Mouse (Mus musculus): ENCODE data around the gene Pola2.

Gene Pola2

DNA sequence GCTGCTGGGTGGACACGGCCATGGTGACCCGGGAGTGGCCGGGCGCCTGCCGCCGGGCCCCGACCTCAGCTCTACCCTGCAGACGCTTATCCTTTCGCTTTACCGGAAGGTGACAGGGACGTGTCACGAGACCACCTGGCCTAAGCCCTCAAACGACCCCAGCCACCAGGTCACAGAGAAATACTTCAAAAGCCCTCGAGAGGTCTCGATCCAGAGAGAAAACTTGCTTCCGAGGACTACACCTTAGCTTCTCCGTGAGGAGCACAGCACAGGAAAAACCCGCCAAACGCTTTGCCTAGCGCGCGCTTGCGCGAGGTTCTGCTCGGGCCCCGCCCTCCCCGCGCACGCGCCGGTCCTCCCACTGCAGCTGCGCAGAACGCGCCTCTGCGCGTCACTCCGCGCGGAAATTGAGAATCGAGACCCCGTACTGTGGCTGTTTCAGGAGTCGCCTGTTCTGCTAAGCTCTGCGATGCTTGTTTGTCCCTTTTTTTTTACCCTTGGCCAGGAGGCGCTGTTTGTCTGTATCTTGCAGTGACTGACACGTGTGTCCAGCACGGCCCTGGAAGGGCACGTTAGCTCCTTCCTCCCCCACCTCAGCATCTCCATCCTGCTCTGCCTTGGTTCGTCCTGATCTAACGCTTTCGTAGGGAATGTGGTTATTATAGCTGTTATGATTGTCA is at the start of gene Pola2:
Gene Pola2 (minus strand): TSS at position 320 of the 680 bp plus-strand sequence.
- DNase-seq, result peak; percentile 87 to 94

DNA sequence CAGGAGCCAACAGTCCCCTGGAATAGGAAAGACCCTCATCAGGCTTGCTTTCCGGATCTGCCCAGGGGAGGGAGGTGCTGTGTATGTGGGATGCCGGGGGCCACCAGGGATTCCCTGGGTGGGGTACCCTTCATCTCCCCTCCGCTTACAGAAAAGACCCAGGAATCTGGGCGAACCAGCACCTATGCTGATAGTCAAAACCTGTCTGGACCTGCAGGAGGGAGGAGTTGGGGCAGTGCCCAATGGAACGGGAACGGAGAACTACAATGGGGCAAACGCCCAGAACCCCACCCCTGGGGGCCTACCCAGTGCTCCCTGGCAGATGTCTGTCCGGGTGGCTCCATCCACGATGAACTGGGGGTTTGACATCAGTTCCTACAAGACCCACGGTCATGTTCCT is 49.7 kb upstream of the Pola2 start:
- DNase-seq, result peak in 1 of 2 experiments; percentile 20

GRCm38 (mm10) chr19:6009137-6009536 is 45.1 kb upstream of the Pola2 start:
- DNase-seq, result no peak

DNA sequence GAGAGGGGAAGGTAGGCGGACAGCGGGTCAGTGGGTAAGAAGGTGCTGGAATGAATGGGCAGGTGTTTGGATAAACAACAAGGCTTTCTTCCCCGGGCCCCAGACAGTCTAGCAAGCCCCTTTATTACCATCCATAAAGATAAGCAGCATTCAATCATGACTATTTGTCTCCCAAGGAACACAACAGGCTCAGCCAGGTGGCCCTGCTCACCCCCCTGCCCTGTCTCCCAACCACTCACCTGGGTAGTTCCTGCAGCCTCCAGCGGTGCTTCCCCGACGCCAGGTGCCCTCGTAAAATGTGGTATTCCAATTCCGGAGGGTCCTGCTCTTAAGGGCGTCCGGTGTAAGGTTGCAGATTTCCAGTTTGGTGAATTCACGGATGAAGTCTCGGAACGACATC is 43.0 kb upstream of the Pola2 start:
- no peak for DNase-seq

- DNase-seq, result no peak
Observed at GRCm38 (mm10) chr19:6005541-6005940, 41.5 kb upstream of the Pola2 start.

DNA sequence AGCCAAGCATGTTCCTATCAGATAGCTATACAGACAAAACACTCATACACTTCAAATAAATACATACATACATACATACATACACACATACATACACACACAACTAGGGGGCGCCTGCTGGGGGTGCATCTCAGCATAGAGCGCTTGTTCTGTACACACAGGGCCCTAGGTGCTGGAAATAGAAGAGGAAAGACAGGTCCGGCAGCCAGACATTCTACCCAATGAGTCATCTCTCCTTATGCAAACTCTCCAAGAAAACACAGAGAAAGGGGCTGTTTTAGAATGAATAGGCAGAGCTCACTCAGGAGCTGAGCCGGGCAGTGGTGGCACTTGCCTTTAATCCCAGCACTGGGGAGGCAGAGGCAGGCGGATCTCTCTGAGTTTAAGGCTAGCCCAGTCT is 36.0 kb upstream of the Pola2 start:
- no peak for DNase-seq

DNA sequence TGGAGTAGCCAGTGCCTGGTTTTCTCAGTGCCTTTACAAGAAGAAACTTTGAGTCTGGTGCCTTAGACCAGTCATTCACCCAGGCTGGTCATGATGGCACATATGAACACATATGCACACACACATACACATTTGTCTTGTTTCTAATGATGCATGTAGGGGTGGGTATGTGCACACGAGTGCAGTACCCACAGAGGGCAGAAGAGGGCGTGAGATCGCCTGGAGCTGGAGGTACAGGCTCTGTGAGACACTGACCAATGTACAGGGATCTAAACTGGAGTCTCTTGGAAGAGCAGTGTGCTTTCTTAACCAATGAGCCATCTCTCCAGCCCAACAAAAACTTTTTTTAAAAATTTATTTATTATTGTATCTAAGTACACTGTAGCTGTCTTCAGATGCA is 34.2 kb upstream of the Pola2 start:
- DNase-seq, result no peak

DNA sequence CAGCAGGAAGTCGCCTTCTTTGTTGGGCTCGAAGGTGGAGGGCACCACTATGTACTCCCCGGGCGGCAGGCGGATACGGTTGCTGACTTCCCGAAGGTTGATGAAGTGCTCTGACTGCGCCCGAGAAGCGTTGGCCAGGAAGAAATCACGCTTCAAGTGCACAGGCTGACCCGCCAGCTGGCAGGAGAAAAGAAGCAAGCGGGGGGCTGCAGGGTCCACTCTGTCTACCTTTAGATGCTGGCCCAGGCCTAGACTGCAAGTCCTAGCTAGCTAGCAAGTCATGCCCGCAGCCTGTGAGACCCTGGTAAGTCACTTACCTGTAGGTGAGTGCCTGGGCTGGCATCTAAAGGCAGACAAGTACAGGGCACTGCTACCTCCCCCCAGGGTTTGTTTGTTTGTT is 30.7 kb upstream of the Pola2 start:
- DNase-seq, result peak in 1 of 2 experiments; percentile 16

DNA sequence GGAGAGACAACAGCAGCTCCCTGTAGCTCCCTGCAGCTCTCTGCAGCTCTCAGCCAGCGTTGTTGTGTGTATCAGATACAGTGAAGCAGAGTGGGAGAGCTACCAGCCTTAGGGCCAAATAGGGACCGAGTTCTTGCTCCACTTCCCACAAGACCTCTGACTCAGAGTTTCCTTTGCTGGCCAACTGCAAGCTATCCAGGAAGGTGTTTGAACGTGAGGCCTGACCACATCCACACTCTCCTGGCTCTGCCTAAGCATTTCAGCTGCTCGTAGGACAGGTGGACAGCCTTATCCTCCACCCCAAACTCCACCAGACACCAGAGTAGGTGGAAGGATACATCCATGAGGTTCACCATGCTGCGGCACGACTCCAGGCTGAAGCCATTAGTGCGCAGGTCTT is 28.0 kb upstream of the Pola2 start:
- no peak for DNase-seq

DNA sequence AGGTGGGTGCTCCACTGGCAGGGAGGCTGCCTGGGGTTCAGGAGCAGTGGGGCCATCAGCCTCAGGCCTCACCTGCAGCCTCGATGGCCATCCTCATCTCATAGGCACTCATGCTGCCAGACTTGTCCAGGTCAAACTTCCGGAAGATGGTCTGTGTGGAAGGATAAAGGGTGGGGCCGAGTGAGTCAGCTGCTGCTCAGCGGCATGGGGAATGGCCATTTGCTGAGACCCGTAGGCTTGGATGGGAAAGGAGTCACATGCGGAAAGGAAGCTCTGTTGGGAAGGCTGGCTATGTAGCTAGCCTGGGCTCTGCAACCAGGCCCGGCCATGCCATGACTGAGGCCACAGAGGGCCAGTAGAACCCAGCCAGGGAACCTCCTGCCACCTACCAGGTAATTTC is 27.5 kb upstream of the Pola2 start:
- DNase-seq, result no peak

GRCm38 (mm10) chr19:5990921-5991320 is 26.9 kb upstream of the Pola2 start:
- no peak for DNase-seq

DNA sequence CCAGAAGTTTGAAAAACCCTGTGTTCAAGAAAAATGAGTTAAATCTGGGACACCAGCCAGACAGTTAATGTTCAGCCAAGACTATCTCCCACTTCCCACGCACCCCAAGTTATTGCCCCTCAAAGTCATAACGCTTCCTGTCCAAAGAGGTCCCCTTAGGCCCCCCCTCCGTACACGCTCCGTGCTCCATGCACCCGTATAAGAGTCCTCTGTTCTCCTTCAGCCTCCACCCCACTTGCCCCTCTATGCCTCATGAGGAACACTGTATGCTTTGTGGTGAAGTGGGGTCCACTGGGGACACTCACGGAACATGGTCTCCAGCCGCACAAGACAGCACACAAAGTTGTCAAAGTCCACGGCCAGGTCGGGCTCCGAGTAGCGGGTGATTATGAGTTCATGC is 26.0 kb upstream of the Pola2 start:
- DNase-seq, result peak; percentile 21 to 24

DNA sequence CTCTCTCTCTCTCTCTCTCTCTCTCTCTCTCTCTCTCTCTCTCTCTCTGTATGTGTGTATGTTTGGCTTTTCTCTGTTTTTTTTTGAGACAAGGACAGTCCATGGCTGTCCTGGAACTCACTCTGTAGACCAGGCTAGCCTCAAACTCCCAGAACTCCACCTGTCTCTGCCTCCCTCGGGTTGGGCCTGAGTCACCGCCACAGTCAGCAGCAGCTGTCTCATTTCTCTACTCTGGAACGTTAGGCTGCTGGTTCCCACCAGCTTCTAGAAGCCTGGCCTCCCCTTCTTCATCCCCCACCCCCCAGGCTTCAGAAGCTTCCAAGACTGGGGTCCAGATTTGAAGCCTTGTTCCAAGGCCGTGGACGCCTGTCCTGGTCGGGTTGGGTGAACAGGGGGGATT is 25.6 kb upstream of the Pola2 start:
- no peak for DNase-seq

DNA sequence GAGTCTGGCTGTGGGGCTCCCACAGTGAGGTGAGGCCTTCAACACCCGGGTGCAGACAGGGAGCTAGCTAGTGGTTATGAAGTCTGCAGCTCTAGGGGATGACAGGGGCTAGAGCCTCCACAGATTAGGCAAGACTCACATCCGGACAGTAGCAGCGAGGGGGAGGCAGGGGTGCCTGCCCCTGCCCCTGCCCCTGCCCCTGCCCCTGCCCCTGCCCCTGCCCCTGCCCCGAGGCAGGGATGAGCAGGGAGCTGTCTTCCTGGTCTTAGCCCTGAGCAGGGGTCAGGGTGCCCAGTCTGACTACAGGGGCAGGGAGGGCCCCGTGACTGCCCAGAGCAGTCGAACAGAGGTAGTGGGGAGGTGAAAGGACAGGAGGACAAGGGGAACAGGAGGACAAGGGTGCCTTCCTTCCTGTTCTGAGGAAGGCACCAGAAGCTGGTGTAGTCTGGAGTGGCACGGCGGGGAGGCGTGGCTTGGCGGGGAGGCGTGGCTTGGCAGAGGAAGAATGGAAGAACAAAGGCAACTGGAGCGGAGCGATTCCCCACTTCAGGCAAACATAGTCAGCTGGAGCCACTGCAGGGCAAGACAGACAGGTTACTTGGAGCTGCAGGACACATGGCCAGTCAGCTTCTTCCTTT is 24.9 kb upstream of the Pola2 start:
- DNase-seq, result peak; percentile 92 to 94

DNA sequence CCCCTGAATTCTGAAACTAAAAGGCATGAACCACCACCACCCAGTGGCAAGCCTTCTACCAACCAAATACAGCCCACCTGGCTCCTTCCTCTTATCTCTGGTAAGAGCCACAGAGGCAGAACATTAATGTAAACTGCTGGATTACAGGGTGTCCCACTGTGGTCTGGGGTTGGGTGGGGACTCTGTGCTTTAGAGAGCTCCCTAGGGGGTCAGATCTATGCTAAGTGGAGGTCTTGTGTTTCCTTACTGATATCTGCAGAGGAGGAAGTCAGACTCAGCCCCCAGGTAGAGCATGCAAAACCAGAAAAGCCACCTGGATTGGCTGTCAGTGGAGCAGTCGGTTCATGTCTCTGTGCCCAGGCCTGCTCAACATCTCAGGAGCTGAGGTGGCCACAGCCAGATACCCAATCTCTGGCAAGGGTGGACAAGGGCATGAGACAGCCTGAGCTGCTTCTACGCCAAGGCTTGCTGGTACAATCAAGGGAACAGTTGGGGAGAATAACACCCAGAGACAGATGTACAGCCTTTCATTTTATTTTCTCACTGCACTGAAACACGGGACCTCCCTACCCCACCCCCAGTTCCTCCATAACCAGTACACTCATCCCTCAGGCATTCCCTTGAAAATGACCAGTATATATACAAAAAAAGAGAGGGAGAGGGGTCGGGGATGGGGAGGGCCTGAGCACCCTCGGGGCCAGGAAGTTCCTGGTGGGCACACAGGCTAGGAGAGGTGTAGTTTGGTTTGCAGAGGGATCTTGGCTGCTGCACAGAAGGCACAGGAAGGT is 24.2 kb upstream of the Pola2 start:
- no peak for DNase-seq

DNA sequence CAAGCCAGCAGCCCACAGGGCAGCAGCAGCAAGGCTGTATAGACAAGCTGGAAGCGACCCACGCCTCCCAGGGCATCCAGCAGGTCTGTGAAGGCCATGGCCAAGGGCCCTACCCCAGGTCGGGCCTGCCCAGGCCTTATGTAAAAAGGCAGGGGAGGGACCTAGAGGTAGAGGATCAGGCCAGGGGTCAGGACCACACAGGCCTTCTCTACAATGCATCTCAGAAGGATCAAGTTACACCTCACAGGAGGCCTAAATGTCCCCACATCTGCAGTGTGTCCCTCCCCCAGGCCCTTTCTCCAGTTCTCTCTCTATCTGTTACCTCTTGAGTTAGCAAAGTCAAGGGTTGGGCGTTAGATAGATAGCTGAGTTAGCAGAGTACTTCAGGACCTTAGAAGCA is 22.0 kb upstream of the Pola2 start, which contains the start of gene Slc22a20:
Gene Slc22a20 (minus strand): TSS at position 101 of the 400 bp plus-strand sequence.
- no peak for DNase-seq

GRCm38 (mm10) chr19:5980477-5980876 is 16.5 kb upstream of the Pola2 start:
- no peak for DNase-seq

DNA sequence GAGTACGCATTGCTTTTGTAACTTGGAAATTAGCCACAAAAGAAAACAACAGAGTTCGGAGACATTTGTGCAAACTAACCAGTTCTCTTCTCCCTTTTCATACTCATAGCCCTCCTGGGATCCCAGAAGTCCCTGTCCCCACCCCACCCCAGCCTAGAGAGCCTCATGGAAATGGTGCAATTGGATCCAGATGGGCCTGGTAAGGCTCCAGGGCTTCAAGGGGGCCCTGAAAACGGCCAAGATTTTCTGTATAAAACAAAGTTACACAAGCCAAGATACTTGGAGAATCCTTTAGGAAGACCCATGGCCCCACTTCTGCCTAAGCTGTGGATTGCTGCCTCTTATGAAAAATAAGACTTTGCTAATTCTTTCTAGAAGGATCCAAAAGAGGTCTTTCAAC is 13.7 kb upstream of the Pola2 start:
- DNase-seq, result no peak

- no peak for DNase-seq
Observed at GRCm38 (mm10) chr19:5975676-5976075, 11.7 kb upstream of the Pola2 start.

GRCm38 (mm10) chr19:5975112-5975511 is 11.1 kb upstream of the Pola2 start:
- no peak for DNase-seq

DNA sequence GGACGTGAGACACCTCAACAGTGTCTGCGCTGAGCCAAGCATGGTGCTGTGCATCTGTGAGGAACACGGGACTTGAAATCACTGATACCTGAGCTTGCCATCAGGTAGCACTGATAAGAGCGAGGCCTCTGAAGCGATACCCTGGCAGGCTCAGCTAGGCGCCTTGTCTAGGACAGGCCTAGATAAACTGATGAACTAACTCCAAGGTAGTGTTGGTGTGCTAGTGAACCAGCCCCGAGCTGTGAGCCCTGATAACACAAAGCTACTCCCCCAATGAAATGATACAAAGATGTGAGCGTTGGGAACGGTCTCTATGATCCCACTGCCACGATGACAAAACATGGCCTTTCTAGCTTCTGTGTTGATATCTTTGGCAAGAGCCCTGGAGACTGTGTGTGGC is 3.7 kb upstream of the Pola2 start:
- DNase-seq, result no peak

GRCm38 (mm10) chr19:5966786-5967185 is 2.8 kb upstream of the Pola2 start:
- DNase-seq, result no peak

DNA sequence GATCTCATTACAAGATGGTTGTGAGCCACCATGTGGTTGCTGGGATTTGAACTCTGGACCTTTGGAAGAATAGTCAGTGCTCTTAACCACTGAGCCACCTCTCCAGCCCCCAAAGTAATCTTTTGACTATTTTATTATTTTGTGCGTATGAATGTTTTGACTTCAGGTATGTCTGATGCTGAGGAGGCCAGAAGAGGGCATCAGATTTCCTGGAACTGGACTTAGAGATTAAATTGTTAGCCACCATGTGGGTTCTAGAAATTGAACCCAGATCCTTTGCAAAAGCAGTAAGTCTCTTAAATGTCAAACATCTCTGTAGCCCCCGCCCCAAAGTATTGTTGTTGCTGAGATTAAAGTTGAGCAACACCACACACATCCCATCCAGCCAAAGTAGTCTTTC is 1.9 kb upstream of the Pola2 start:
- DNase-seq, result no peak

DNA sequence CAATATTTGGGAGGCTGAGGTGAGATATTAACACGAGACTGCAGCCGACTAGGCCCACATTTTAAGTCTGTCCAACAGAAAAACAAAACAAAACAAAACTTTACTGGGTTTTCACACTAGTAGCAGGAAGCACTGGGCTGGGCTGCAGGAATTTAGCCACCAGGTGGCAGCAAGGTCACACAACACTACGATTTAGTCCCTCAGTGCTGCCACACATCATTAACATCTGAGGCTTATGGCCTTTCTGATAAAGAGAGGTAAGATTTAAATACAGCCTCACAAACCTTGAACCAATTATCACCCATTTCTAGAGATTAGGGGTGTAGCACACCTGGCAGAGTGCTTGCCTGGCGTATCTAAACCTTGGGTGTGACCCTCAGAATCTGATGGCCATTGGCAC is 1.3 kb upstream of the Pola2 start:
- peak; percentile 83 to 91 for DNase-seq
